Mouse (Mus musculus) olfactory bulb, adult 2 months (tissue): ENCODE measurements around the gene Cpsf4l.

Experiments used
- CTCF ChIP-seq: fragments of 200-500 bp; IDR thresholded peaks from 2 replicates; pipeline ENCODE4 v1.5.1; 2012; ENCODE audit warnings: low read depth, mild to moderate bottlenecking, low read length, moderate library complexity; ENCODE audit not compliant: insufficient read depth
- POLR2A ChIP-seq: fragments of 200-500 bp; IDR thresholded peaks from 2 replicates; pipeline ENCODE4 v1.6.1; 2012; ENCODE audit warnings: mild to moderate bottlenecking, low read depth, low read length, moderate library complexity; ENCODE audit not compliant: insufficient read depth

DNA sequence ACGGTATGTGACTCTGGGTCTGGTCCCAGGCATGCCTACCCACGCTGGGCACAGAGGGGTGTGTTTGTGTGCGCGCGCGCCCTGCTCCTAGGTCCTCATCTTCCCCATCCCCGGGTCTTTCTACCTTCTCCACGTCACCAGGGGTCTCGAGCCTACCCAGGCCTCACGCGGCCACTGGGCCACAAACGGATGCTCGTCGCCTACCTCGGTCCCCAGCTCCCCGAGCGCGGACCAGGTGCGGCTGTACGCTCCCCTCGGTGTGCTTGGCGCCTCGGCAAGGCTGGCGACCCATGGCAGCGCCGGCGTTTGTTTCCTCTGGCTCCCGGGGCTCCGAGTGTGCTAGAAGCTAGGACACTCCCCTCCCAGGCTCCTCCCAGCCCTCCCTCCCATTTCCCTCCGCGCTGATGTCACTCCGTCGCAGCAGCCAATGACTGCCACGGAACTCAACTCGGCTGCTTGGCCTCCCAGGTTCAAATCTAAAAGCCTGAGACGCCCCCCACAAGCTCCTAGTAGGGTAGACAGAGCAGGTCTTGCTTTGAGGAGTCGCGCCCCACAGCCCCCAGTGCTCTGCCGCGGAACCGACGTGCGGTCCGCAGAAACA, 41.8 kb upstream of the Cpsf4l start, which contains the start of gene Cdc42ep4:
- TF ChIP-seq CTCF: no peak
- TF ChIP-seq POLR2A: peak; percentile 49; the same call in 1 of the 2 replicates
